Mouse (Mus musculus) CD4-positive helper T cell, adult 2 months (primary cell): ENCODE measurements around the gene Mafg.

Source experiments
- DNase-seq: peaks from one replicate; pipeline ENCODE4 v3.0.0-alpha.2; 2012; ENCODE audit warnings: low read depth, missing footprints, low spot score

The Mafg gene

GRCm38 (mm10) chr11:120623961-120624679 lies 9.3 kb downstream of the Mafg start:
- DNase-seq: peak; percentile 81

- DNase-seq: no peak
Observed at GRCm38 (mm10) chr11:120622805-120623204, 10.6 kb downstream of the Mafg start.

DNA sequence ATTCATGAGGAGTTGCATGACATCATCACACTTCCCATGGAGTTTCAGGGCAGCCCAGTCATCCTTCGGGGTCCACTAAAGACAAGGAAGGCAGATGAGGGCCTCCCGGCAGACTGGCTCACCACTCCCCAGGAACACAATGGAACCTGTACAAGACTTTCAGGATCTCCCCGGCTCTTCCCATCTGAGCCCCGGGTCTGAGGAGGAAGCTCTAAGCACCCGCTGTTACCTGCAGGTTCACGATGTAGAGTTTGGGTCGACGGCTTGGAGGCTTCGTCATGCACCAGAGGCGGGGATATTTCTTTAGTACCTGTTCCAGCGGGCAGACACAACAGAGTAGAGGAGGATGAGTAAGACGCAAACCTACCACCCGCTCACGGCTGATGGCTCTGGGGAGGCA lies 13.2 kb downstream of the Mafg start:
- no peak for DNase-seq

DNA sequence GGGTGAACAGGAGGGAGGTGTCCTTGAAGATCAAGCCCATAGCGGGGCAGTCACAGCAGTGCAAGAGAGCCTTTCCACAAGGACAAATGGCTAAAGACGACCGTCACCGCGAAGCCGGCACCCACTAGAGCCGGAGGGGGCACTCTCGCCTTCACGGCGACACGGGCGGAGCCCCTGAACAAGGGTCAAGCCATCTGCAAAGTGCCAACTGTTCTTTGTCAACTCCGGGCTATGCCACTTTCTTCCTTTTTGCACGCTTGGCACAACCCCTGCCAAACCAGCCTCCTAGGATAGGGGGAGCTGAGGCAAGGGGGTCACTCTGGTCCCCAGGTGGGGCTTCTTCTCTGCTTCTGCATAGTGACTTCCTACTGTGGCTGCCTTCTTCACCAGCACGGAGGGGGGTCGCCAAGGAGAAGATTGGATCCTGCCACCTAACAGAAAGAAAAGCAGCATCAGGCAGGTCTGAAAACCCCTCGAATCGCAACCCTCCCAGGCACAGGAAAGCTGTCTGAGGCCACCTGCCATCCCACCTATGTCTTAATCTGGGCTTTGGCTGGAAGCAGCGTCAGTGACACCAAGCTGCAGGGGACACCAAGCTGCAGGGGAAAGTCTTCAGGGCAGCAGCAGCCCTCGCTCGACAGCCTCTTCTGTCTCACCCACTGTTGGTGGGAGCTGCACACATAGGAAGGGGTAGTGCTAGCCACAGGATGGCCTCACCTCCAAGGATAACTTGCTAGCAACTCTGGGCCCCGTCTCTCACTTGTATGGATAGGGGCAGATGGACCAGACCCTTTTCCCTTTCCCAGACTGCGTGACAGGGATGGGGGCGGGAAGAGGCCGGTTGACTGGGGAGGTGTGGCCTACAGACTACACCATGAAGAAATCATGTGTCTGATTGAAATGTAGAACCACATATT lies 14.5 kb downstream of the Mafg start:
- DNase-seq: no peak

DNA sequence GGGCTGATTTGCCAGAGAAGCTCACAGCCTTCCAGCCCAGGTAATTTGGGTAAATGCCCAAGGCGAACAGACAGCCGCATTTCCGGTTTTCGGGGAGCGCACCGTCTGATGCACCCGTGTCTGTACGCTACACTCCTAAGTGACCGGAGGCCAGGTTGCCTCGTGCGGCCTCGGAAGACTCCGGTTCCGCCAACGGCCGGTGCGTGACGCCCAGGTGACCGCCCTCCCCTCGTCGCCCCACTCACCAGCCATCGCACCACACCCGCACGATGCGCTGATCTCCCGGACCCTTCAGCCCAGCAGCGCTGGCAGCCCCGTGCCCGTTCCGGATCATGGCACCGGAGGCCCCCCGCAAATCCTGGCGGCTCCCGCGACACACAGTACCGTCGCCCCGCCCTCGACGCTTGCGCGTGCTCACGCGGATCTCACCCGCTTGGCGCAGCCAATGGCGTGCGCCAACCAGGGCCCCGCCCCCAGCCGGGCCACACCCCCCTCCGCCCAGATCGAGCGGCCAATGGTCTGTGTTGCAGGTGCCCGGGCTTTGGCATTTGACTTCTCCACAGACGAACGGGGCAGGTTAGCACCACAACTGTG lies 15.8 kb downstream of the Mafg start, which contains the start of gene Pcyt2:
Gene Pcyt2, minus strand, starts transcription at position 418 of the 594 bp plus-strand sequence.
- DNase-seq: peak; percentile 95

DNA sequence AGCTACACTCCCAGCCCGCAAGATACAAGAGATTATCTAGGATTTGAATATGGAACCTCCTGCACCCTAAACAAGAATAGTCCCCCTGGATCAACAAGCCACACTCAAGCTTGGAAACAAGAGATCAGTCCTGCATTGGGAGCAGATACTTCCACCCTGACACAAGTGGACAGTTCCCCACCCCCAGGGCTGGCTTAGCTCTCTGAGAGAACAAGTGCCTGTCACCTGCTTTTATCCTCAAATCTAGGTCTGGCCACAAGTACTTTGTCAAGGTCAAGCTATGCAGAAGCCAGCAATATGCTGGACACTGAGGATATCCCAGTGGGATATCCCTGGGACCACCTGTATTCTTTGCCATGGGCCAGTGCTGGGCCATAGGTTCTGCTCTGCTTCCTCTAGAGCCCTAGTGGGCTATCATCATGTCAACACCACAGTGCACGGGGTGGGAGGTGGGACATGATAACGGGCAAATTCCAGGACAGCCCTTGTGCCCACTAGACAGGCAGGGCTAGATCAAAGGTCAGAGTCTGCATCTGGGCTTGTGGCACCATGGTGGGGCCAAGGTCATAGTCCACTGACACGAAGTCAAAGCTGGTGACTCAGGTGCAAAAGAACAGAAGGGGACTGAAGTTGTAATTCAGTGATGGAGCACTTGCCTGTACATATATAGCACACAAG lies 16.6 kb downstream of the Mafg start:
- DNase-seq: no peak

DNA sequence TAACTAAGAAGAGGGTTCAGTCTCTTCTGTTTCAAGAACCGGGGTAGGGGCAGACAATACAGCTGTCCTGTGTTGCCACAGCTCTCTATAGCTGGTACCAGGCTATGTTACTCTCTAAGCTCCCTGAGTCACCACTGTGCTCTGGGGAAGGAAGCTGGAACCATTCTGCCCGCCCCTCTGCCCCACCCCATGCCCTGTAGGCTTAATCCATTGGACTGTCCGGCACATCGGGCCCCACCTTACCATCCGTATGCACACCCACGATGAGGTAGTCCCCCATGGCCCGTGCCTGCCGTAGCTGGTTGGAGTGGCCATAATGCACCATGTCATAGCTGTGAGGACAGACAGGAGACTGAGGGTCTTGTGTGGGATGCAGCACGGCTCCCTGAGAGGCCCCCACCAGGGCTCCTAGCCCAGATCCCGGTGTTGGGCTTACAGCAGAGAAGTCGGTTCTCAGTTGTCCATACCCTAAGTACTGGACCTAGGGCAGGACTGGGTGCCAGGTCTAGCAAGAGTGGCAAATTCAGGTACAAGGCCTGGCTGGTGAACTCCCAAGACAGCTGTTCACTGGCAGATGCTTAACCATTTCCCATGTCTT lies 17.7 kb downstream of the Mafg start:
- DNase-seq: no peak

DNA sequence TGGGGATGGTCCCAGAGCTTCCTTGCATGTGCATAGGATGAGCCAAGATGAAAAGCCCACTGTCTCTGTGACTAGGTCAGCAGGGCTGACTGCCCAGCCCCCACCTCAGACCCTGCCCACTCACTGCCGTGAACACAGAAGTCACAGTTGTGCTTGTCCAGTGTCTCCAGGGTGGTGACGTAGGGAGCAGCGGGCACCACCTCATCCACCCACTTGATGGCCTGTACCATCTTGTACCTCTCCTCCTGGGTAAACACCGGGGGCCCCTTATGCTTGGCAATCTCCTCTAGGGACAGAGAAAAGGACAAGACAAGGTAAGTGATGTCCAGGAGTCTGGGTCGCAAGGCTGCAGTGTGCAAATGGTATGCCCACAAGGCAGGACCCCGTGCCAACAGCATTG lies 18.2 kb downstream of the Mafg start:
- DNase-seq: no peak

DNA sequence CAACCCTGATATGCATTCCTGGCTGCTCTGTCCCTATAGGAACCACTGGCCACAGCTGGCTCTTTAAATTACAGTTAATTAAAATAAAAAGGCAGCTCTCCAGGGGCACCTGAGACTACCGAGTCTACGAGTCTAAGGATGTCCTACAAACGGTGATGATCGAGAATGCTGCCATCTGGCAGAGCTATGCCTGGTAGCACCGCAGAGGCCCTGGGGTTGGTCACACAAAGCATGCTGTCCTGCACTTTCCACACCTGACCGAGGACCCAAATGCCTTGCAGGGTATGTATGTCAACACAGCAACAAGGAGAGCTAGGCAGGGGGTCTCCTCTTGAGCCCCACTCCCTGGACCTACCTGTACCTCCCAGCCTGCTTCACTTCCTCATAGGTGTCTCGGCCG lies 19.4 kb downstream of the Mafg start:
- no peak for DNase-seq

GRCm38 (mm10) chr11:120613481-120613972 lies 19.9 kb downstream of the Mafg start:
- DNase-seq: no peak

DNA sequence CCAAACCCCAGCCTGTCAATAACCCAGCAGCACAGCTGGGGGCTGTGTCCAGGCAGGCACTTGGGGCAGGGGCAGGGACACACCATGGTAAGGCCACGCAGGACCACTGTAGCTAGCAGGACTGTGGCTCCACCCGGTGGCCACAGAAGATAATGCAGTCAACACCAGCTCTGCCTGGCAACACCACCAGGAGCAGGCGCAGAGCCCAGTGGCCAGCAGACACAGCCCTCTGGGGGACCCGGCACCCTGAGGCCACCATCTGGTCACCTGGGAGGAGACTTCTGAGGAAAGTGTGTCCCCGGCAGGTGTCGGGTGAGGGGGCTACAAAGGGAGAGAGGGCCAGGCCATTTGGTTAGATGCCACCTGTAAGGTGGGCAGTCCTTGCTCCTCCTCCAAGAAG lies 20.6 kb downstream of the Mafg start:
- DNase-seq: peak; percentile 80

GRCm38 (mm10) chr11:120610477-120611046 lies 22.8 kb downstream of the Mafg start:
- no peak for DNase-seq

- DNase-seq: no peak
Observed at GRCm38 (mm10) chr11:120609250-120609649, 24.1 kb downstream of the Mafg start.

DNA sequence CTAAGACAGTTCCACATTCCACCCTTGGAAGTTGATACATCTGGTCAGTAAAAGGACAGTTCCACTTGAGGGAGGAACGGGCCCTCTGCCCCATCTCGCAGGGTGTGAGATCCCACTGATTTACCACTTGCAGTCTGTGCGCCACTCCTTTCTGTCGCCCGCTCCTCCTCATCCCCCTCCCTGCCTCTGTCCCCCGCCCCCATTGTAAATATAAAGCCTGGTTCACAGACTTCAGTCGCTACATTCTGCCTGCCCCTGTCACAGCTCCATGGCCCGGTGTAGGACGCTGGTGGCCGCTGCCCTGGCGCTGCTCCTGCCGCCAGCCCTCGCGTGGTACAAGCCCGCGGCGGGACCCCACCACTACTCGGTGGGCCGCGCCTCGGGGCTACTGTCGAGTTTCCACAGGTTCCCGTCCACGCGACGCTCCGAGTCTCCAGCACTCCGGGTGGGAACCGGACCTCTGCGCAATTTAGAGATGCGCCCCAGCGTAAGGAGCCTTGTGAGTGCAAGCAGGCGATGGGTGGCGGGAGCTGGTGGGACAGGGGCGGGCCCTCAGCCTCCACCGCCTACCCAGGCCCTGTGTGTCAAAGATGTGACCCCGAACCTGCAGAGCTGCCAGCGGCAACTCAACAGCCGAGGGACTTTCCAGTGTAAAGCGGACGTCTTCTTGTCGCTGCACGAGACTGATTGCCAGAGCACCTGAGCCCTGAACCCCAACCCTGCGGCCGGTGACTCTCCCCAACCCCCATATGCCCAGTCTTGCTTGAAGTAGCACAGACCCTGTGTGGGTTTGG lies 25.0 kb downstream of the Mafg start, which contains the start of gene Npb:
Gene Npb, plus strand, starts transcription at position 237 of the 794 bp plus-strand sequence.
- DNase-seq: no peak

DNA sequence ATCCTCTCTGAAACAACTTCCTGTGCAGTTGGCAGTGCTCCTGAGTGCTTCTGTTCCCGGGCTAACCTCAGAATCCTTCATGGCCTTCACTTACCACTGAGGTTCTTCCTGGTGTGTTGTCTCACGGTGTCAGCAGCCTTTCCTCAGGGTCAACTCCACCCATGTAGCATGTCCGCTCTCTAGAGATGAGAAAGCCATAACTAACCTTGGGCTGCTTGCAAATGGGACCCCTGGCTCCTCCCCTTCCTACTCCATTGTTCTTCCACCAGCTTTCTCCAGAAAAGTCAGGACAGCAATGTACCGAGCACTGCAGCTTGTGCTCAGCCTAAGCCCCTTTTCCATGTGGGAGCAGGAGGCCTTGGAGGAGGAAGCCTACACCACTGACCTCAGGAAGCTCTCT lies 26.6 kb downstream of the Mafg start:
- no peak for DNase-seq

DNA sequence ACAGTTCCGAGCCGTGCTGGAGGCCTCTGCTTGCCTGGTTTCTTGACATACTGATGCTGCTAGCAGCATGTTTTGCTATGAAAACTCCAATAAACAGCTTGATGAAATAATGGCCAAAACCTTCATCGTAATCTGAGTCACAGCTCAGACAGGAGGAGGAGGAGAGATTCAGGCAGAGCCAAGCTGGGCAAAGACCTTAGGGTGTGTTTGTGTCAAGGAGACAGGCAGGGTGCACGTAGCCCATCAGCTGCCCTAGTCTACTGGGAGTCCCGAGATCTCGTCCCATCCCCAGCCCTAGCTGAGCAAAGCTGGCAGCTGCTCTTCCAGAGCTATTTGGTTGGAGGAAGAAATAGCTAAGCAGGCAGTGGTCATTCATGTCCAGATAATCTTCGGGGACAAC lies 27.7 kb downstream of the Mafg start:
- DNase-seq: no peak

DNA sequence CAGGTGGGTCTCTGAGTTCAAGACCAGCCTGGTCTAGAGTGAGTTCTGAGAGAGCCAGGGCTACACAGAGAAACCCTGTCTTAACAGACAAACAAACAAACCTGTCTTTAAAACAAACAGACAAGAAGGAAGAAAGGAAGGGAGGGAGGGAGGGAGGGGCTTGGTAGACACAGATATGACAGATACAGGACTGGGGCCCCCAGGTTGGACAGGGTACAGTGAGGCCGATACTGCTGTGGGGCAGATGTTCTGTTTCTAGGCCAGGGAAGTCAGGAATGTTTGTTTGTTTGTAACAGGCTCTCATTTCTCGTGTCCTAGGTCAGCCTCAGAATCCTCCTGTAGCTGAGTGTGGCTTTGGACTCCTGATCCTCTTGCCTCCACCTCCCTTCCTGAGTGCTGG lies 29.9 kb downstream of the Mafg start:
- DNase-seq: no peak

DNA sequence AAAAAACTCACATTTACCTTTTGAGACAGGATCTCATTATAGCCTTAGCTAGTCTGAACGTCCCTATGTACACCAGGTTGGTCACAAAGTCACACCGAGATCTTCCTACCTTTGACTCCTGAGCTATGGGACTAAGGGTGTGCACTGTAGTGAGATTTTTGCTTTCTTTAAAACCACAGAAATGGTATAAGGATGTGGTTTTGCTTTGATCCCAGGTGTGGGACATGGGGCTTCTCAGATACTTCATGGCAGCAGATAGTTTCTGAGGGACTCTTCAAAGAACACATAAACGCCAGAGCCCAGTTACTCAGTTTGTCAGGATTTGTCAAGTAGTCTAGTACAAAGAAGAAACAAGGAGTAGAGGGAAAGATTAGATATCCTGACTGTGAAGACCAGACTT lies 32.7 kb downstream of the Mafg start:
- peak; percentile 83 for DNase-seq

- DNase-seq: no peak
Observed at GRCm38 (mm10) chr11:120598990-120599549, 34.3 kb downstream of the Mafg start.
